Mouse (Mus musculus) gastrocnemius, adult 18-20 months (tissue): ENCODE data around the gene Krtdap. TPM values are rescaled to one million over a fixed set of nuclear protein-coding genes. Genes with fewer than 3 reads are reported as not detected.
"Not testable (repeated sequence)": the region's sequence is repeated elsewhere in the genome, so short reads cannot be mapped to it uniquely, and the experiment has no call there.

Experiments used
- DNase-seq: peaks from one replicate; pipeline ENCODE4 v3.0.0; 2021; ENCODE audit warnings: low spot score
- long read RNA-seq, 2 experiments: library from polyadenylated mRNA; stranded (forward); transcript quantifications; one replicate each; pipeline ENCODE4 v2.0.0; 2021
- total RNA-seq, 2 experiments: library from RNA; stranded (reverse); gene quantifications; 2 replicates each; pipeline ENCODE4 v1.2.3; 2021

Krtdap gene
- 1 to 10 TPM in 1 of 2 experiments, not detected in 1; 2.1 TPM for total RNA-seq
- long read RNA-seq, experiment 1: 0 reads
- long read RNA-seq, experiment 2, partial matches to known transcripts: 0 of 1 reads
- long read RNA-seq, experiment 2, other reads (novel, unspliced or antisense): 0 of 1 reads

DNA sequence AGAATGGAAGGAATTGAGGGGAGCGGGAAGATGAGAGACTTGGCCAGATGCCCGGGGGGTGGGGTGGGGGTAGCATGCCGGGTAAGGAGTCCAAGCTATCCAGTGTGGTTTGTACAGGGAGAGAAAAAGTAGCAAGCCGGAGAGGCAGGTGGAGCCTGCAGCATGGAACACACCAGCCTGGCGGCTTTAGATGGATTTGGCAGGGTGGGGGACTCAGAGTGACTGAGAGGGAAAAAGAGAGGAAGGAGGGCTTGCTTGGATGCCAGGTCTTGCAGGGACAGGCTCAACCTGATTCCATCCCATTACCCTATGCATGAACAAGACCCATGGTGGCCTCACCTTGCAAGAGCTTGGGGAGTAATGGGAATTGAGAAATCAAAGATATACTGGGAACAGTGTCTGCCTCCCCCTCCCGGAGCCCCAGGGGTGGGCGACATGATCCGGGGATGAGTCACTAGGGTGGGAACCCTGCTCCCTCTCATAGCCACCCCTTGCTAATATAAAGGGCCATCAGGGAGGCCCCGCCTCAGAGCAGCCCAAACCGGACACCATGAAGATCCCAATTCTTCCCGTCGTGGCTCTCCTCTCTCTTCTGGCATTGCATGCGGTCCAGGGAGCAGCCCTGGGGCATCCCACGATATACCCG, at the start of gene Krtdap:
Krtdap (plus strand) TSS at position 520 of the 646 bp plus-strand sequence.
- no peak for DNase-seq

GRCm38 (mm10) chr7:30742570-30742969, 45.1 kb upstream of the Krtdap start:
- not testable (repeated sequence) for DNase-seq

DNA sequence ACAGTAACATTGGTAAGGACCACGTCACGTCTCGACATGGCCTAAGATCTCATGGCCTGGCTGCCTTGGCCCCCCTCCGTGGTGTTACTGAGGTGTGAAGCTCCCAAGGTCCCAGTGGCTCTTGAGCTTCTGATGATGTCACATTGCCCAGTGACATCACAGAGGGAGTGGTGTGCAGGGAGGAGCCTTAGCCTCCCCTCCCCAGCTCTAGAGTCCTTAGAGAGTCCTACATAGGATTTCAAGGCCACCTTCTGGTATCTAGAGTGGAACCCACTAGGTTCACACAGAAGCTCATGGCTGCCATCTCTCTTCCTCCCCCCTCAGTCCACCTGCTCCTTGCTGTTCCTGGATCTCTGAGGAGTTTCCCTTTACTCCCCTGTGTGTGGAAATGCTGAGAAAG, 44.1 kb upstream of the Krtdap start, which contains the start of gene Gapdhs:
Gapdhs (minus strand) TSS at position 65 of the 400 bp plus-strand sequence.
- DNase-seq: not testable (repeated sequence)

GRCm38 (mm10) chr7:30744022-30744598, 43.6 kb upstream of the Krtdap start:
- no peak for DNase-seq

DNA sequence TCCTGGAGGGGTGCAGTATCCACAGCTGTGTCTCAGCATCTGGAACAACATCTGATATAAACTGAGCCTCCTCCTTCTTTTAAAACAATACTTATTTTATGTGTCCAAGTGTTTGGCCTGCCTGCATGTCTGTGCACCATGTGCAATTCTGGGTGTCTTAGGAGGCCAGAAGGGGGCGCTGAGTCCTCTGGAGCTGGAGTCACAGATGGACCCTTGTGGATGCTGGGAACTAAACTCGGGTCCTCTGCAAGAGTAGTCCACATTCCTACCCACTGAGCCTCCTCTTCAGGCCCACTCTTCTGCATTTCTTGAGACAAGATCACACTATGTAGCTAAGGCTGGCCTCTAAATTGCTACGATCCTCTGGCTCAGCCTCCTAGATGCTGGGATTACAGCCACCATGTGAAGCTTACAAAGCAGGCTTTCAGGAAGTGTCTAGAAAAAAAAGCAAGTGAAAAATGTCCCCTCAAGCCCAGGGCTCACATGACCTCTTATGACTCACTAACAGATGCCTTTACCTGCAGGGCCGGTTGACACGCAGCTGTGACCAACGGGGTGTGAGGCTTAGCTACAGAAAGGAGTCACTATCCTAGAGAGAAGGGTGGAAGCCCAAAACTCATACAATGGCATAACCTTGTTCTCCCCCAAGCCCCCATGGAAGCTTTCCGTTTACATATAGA, 40.0 kb upstream of the Krtdap start:
- no peak for DNase-seq

DNA sequence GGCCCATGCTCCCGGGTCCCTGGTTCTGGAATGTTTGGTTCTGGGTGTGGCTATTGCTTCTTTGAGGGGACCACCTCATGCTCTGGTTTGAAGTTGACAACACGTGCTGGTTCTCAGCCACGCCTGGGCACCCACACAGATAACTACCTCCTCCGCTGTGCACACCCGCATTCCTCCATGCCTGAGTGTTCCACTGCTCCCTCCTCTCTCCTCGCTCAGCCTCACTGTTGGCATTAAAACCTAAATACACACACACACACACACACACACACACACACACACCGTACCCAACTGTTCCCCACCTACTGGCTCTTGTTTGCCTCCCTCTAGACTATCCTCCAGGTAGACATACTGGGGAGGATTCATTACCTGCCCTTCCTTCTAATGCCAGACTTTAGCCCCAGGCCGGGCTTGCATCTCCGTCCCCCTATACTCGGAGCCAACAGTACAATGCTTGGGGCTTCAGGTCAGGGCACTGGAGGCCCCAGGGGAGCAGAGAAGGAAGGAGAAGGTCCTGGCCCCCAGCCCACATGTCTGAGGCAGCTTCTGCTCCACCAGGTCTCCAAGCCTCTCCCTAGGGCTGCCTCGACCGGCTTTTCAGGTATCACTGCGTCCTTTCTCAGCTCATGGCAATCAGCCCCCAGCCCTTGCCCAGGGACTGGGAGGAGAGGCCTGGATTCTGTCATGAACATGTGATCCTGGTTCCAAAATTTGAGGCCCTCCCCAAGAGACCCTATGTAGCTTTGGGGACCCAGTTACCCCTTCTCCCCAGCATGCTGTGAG, 37.7 kb upstream of the Krtdap start:
- no peak for DNase-seq

DNA sequence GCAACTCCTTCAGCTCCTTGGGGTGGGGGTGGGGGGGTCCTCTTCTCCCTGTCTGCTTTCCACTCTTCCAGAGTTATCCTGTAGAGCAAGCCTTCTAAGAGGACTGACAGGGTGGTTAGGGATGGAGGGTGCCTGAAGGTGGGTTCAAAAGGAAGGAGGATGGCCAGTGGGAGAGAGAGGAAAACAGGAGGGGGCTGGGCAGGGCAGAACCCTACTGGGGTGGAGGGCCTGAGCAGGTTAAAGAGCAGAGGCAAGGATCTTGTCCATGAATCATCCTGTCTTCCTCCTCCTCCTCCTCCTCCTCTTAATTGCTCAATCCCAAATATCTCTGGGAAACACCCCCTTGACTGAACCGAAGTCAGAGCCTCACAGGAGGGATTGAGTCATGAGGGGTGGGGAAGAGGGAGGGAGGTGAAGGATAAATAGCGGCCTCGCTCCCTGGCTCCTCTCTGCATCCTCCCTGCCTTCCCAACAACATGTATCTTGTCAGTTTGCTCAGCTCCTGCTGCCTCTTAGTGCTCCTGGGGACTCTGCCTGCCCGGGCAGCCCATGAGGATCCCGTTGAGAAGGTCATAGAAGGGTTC, 36.5 kb upstream of the Krtdap start, which contains the start of gene Sbsn:
Sbsn (plus strand) TSS at position 386 of the 584 bp plus-strand sequence.
- DNase-seq: no peak

DNA sequence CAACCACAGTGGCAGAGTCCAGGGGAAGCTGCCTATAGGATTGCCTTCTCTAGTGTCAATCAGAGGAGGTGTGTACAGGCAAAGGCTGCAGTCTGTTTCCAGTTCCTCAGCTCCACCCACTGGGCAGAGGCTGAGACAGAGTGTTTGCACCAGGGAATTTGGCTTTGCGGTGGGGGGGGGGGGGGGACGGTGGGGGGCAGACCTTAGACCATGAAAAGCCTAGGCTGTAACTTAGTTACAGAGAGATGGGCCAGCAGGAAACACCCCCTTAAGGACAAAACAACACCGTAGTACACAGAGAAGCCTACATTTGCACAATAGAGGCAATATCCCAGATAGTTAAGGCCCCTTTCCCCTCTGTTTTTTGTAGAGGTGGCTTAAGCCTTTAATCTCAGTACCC, 30.7 kb upstream of the Krtdap start:
- no peak for DNase-seq

DNA sequence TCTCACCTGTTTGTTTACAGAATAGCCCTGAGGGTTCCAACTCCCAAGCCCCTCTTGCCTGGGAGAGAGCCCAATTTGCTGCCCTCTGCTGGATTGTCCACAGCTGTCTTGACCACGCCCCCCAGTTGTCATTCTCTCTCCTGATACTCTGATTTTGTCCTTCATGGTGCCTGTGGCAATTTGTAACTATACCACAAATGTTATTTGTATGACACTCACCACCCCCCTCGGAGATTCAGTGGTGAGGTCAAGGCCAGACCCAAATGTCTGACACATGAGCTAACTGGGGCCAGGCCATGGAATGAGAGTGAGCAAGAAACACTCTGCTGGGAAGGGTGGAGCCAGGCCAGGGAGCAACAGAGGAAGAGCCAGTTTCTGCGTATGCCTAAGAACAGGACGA, 28.8 kb upstream of the Krtdap start:
- DNase-seq: no peak

- DNase-seq: no peak
Measured at GRCm38 (mm10) chr7:30761769-30762352, 25.8 kb upstream of the Krtdap start.

GRCm38 (mm10) chr7:30763456-30763855, 24.2 kb upstream of the Krtdap start, which contains the start of gene Dmkn:
Gene Dmkn, plus strand, starts transcription at chr7:30763756.
- DNase-seq: no peak

GRCm38 (mm10) chr7:30765173-30765572, 22.5 kb upstream of the Krtdap start:
- DNase-seq: no peak

DNA sequence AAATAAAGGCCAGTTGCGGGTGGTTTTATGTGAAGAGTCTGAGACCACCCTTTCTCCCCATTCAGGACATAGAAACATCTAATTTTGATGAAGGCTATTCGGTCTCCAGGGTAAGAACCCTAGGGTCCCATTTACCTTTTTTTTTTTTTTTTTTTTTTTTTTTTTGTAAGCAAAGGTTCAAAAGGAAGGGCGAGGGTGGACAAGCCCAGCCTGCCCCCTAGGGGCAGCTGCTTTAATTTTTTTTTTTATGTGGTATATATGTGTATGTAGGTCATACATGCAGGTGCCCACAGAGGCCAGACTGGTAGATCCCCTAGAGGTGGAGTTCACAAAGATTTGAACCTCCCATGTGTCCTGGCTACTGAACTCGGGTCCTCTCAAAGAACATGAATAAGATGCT, 21.3 kb upstream of the Krtdap start:
- DNase-seq: no peak

- no peak for DNase-seq
Measured at GRCm38 (mm10) chr7:30769236-30769635, 18.5 kb upstream of the Krtdap start.

DNA sequence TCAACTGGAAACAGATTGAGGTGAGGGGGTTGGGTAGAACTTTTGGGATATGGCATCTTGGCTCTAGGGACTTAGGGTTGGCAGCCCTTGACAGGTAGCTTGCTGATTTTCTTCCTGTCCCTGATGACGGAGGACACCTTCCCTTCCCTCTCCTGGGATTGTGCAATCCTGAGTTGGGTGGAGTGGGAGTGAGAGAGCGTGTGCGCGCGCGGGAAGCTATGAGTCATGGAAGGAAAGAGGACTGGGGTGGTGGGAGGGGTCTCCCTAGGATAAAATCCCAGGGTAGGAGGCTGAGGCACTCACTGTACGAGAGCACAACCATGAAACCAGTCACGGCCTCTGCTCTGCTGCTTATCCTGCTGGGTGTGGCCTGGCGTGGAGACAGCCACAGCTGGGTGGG, 11.6 kb upstream of the Krtdap start:
- no peak for DNase-seq

DNA sequence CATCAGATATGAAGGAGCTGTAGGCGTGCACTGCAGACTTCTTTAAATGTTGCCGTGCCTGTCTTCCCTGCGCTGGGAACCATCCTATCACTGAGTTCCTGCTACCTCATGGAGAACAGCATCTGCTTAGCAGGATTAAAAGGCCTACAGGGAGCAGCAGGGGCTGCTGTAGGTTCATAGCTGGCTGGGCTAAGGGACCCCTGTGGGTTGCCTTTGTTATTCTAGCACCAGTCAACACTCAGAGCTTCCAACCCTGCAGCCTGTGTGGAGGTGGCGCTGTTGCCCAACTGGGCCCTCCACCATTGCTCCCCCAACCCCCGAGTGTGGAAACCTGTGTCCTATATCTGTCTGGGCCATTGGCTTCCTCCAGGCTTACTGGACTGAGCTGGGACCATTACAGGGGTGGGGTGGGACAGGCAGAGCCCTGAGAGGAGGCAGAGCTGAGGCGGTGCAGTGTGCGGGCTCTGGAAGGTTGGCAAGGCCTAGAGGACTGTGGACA, 10.6 kb upstream of the Krtdap start:
- DNase-seq: no peak

GRCm38 (mm10) chr7:30777911-30778310, 9.8 kb upstream of the Krtdap start:
- no peak for DNase-seq

DNA sequence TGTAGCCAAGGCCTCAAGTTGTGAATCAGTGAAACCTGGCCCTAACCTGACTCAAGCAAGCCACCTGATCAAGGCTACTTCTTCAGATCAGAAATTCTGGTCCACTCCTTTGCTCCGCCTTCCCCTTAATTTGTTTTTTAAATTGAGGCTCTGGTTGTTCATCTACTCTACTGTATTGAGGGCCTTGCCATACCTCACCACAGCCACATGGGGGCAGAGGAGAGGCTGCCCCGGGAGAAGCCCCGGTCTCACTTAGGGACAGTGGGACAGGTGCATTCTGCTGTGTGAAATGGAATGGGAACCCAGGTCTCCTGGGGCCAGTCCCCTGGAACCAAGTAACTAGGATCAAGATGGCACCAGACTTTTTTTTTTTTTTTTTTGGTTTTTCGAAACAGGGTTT, 5.9 kb upstream of the Krtdap start:
- no peak for DNase-seq

GRCm38 (mm10) chr7:30782658-30783057, 5.0 kb upstream of the Krtdap start:
- DNase-seq: no peak

DNA sequence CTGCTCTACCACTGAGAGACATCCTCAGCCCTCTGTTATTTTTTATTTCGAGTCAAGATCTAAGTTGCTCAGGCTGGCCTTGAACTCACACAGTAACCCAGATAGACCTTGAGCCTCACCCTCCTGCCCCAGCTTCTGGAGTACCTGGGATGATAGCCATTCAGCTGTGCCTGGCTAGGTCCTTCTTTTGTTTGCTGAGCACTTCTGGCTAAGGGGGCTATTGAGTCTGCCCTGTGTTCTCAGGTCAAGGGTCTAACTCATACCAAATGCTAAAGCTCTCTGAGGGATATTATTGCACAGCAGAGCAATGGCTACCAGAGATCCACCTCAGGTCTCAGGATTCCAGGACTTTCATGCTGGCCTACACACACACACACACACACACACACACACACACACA, 2.5 kb upstream of the Krtdap start:
- DNase-seq: no peak
